Mouse (Mus musculus) hindbrain, embryonic 13.5 days (tissue): ENCODE results near the gene Gadd45b. TPM values are rescaled to one million over a fixed set of nuclear protein-coding genes. Genes with fewer than 3 reads are reported as not detected.
A peak's percentile ranks its signal among the peaks of the same experiment; 100 is the strongest.

Experiments
- ATAC-seq: fragments of 200-750 bp; cut with Nextera tagmentation; 2 replicates; pipeline ENCODE4 v1.8.0; 2017; ENCODE audit warnings: moderate TSS enrichment; ENCODE audit not compliant: low FRiP score
- H3K27ac ChIP-seq: fragments of 300-500 bp; sonication (generic); 2 replicates; pipeline ENCODE4 v1.5.1; 2015; ENCODE audit warnings: inconsistent platforms, mild to moderate bottlenecking, moderate library complexity
- H3K27me3 ChIP-seq: fragments of 300-500 bp; sonication (generic); 2 replicates; pipeline ENCODE4 v1.6.1; 2015; ENCODE audit warnings: mild to moderate bottlenecking, inconsistent platforms
- H3K36me3 ChIP-seq: fragments of 300-500 bp; sonication (generic); 2 replicates; pipeline ENCODE4 v1.6.1; 2015; ENCODE audit warnings: mild to moderate bottlenecking, inconsistent platforms
- H3K4me1 ChIP-seq: fragments of 300-500 bp; sonication (generic); replicated peaks from 2 replicates; pipeline ENCODE4 v1.6.1; 2015; ENCODE audit warnings: inconsistent platforms
- H3K4me2 ChIP-seq: fragments of 300-500 bp; sonication (generic); 2 replicates; pipeline ENCODE4 v1.6.1; 2015; ENCODE audit warnings: inconsistent platforms, mild to moderate bottlenecking, moderate library complexity
- H3K4me3 ChIP-seq: fragments of 300-500 bp; sonication (generic); 2 replicates; pipeline ENCODE4 v1.5.1; 2015; ENCODE audit warnings: mild to moderate bottlenecking, inconsistent platforms
- H3K9ac ChIP-seq: fragments of 300-500 bp; sonication (generic); 2 replicates; pipeline ENCODE4 v1.6.1; 2015; ENCODE audit warnings: mild to moderate bottlenecking, inconsistent platforms
- H3K9me3 ChIP-seq: fragments of 300-500 bp; sonication (generic); 2 replicates; pipeline ENCODE4 v1.6.1; 2016; ENCODE audit warnings: inconsistent platforms
- WGBS: fragments of 180-500 bp; shearing (Covaris S2); methylation state at CpG from one replicate; pipeline ENCODE4 v1.1.7; 2015; 5-methylcytosine and 5-hydroxymethylcytosine counted together
- polyA plus RNA-seq: library from polyadenylated mRNA; unstranded; fragments of >200 nt; fragmentation: Nextera tagmentation; extraction: Ambion mirVana; gene quantifications from 2 replicates; pipeline ENCODE4 v1.2.1, GENCODE M21; 2015

The Gadd45b gene
- polyA plus RNA-seq, 1 experiment from 2014 or later: 8.1 TPM

- no peak overlapping the region for H3K27ac ChIP-seq
- no peak overlapping the region for H3K4me2 ChIP-seq
- peaks cover 33% of the 10 kb centered on the region for H3K4me1 ChIP-seq
- H3K9me3 ChIP-seq: no peaks in the 10 kb centered on the region
- WGBS: 93% methylated on average over 5 of the region's 5 CpGs
- no peak overlapping the region for H3K4me3 ChIP-seq
- H3K9ac ChIP-seq: peak overlapping the region; percentile 19; the same call in 1 of the 2 replicates
- ATAC-seq: no peak
- H3K36me3 ChIP-seq: peaks cover 60% of the 10 kb centered on the region
- no peaks in the 10 kb centered on the region for H3K27me3 ChIP-seq
Measured at GRCm38 (mm10) chr10:80914253-80914656, 15.6 kb upstream of the Gadd45b start.

DNA sequence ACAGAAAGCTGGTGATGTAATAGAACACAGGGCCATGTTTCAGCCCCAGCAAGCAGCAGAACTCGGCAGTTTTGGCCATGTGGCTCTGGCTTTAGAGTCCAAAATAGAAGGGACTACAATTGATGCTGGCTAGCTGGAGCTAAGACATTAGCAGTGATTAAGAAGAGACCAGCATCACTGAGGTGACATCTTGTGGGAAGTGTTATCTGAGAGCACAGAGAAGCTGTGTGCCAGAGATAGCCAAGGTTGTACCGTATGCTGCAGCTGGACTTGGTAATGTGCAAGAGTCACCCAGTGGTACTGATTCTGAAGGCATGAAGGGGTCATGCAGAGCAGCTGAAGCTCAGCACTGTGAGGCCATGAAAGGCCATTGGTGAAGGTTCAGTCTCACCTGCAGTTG lies 14.6 kb upstream of the Gadd45b start:
- H3K27ac ChIP-seq: no peak overlapping the region
- no peak overlapping the region for H3K4me2 ChIP-seq
- H3K36me3 ChIP-seq: peaks cover 50% of the 10 kb centered on the region
- WGBS: 88% methylated on average over 2 of the region's 2 CpGs
- no peaks in the 10 kb centered on the region for H3K9me3 ChIP-seq
- H3K4me3 ChIP-seq: no peak overlapping the region
- H3K4me1 ChIP-seq: peaks cover 33% of the 10 kb centered on the region
- no peaks in the 10 kb centered on the region for H3K27me3 ChIP-seq
- ATAC-seq: no peak
- peak overlapping the region; percentile 9; the same call in 1 of the 2 replicates for H3K9ac ChIP-seq

DNA sequence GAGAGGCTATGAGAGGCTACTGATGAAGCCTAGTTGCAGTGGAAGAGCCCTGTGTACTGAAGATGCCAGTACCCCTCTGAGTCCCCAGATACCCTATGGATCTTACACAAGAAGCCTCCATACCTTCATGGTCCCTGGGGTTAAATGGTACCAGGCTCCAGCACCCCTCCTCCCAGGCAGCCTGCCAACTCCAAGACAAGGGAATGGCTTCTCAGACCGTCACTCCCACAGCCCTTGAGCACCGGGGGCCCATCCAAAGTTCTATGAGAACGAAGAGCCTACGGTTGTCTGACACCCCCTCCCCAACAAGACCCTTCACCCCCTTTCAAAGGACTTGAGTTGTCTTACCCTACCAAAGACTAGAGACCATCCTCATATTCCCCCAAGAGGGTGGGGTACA lies 14.1 kb upstream of the Gadd45b start:
- Histone ChIP-seq H3K4me3 (no peak overlapping the region), H3K4me2 (0 out of 2 replicates have a peak overlapping the region, but pooled peaks have one; percentile 99), H3K27ac (no peak overlapping the region), H3K9ac (peak overlapping the region; percentile 9; the same call in 1 of the 2 replicates), H3K27me3 (no peaks in the 10 kb centered on the region), H3K9me3 (no peaks in the 10 kb centered on the region), H3K4me1 (peaks cover 33% of the 10 kb centered on the region), H3K36me3 (peaks cover 45% of the 10 kb centered on the region)
- no peak for ATAC-seq
- WGBS: 86% methylated on average over 4 of the region's 4 CpGs

DNA sequence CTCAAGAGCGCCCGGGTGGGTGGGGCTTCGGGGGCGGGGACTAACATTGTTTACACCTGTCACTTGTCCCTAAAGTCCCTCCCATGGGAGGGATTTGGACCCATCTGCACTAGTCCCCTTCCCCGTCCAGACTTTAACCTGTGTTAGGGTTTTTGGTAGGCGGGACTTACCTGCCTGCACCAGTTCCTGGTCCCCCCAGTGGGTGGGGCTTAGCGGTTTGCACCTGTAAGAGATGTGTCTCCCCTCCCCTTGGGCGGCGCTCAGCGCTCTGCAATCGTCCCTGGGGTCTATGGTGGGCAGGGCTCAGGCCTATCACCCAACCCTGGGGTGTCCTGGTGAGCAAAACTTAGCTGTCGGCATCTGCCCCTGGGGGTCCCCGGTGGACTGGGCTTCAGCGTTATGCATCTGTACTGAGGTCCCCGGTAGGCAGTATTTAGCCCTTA lies 12.5 kb upstream of the Gadd45b start:
- 1% methylated on average over 15 of the region's 15 CpGs for WGBS
- Histone ChIP-seq H3K4me1 (peaks cover 38% of the 10 kb centered on the region), H3K9me3 (no peaks in the 10 kb centered on the region), H3K27me3 (peaks cover 12% of the 10 kb centered on the region; the same call in 1 of the 2 replicates), H3K36me3 (peaks cover 30% of the 10 kb centered on the region), H3K4me2 (peak overlapping the region; percentile 99), H3K9ac (peak overlapping the region; percentile 94), H3K27ac (peak overlapping the region; percentile 88), H3K4me3 (peak overlapping the region; percentile 94)
- peak; percentile 47 for ATAC-seq

GRCm38 (mm10) chr10:80917779-80918434 lies 12.0 kb upstream of the Gadd45b start, which contains the start of gene Lmnb2:
Lmnb2 (minus strand) TSS chr10:80918245.
- peak within 1 kb of the TSS; percentile 88 for H3K27ac ChIP-seq
- peaks cover 12% of the 10 kb centered on the region; the same call in 1 of the 2 replicates for H3K27me3 ChIP-seq
- under 1% methylated on average over 60 of the region's 61 CpGs for WGBS
- peak; percentile 77 for ATAC-seq
- peaks cover 25% of the 10 kb centered on the region for H3K36me3 ChIP-seq
- H3K4me3 ChIP-seq: peak within 1 kb of the TSS; percentile 94
- no peaks in the 10 kb centered on the region for H3K9me3 ChIP-seq
- peak within 1 kb of the TSS; percentile 94 for H3K9ac ChIP-seq
- peak within 1 kb of the TSS; percentile 99 for H3K4me2 ChIP-seq
- H3K4me1 ChIP-seq: peaks cover 38% of the 10 kb centered on the region

- H3K4me3 ChIP-seq: peak overlapping the region; percentile 20; the same call in 1 of the 2 replicates
- ATAC-seq: no peak
- H3K27ac ChIP-seq: no peak overlapping the region
- H3K4me1 ChIP-seq: peaks cover 12% of the 10 kb centered on the region
- H3K27me3 ChIP-seq: peaks cover 12% of the 10 kb centered on the region; the same call in 1 of the 2 replicates
- peak overlapping the region; percentile 49; the same call in 1 of the 2 replicates for H3K9ac ChIP-seq
- no peaks in the 10 kb centered on the region for H3K36me3 ChIP-seq
- 5% methylated on average over 16 of the region's 16 CpGs for WGBS
- peak overlapping the region; percentile 42 for H3K4me2 ChIP-seq
- H3K9me3 ChIP-seq: no peaks in the 10 kb centered on the region
Measured at GRCm38 (mm10) chr10:80921923-80922322, 8.0 kb upstream of the Gadd45b start.

- 43% methylated on average over 3 of the region's 3 CpGs for WGBS
- Histone ChIP-seq H3K9ac (no peak overlapping the region), H3K36me3 (no peaks in the 10 kb centered on the region), H3K4me3 (no peak overlapping the region), H3K27ac (no peak overlapping the region), H3K9me3 (no peaks in the 10 kb centered on the region), H3K4me1 (peaks cover 18% of the 10 kb centered on the region), H3K4me2 (no peak overlapping the region), H3K27me3 (peaks cover 15% of the 10 kb centered on the region)
- no peak for ATAC-seq
Measured at GRCm38 (mm10) chr10:80925472-80925871, 4.4 kb upstream of the Gadd45b start.

DNA sequence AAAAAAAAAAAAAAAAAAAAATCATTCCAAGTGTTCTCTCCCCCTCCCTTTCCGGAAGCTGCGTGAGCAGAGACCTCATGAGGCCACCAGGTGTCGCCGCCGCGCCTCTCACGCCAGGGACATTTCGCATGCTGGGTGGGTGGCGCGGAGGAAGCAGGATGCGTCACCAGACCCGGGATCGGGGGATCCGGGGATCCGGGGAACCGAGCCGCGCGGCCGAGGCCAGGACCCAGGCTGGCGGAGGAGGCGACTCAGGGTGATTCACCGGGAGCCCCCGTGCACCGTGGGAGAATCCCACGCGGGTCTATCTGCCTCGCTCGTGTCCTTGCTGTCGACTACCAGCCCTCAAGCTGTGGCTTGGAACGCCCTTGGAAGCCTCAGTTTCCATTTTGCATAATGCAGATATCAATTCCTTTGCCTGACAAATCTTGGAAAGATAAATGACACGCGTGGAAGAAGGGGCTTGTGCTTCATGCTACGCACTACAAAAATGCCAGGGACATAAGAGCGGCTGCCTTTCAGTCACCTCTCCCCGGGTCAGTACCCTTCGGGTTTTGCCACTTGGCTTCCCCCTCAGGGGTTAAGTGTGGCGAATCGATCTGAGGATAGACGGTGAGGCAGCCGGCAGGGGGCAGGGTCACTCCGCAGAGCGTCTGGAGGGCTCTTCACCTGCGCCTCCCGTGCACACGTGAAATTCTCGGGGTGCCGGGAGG lies 1.1 kb upstream of the Gadd45b start:
- peak overlapping the region; percentile 82 for H3K4me2 ChIP-seq
- under 1% methylated on average over 42 of the region's 48 CpGs for WGBS
- no peaks in the 10 kb centered on the region for H3K36me3 ChIP-seq
- peaks cover 46% of the 10 kb centered on the region for H3K4me1 ChIP-seq
- H3K4me3 ChIP-seq: peak overlapping the region; percentile 50
- H3K9ac ChIP-seq: peak overlapping the region; percentile 80
- peaks cover 37% of the 10 kb centered on the region for H3K27me3 ChIP-seq
- ATAC-seq: peak; percentile 27
- peak overlapping the region; percentile 74 for H3K27ac ChIP-seq
- H3K9me3 ChIP-seq: no peaks in the 10 kb centered on the region

DNA sequence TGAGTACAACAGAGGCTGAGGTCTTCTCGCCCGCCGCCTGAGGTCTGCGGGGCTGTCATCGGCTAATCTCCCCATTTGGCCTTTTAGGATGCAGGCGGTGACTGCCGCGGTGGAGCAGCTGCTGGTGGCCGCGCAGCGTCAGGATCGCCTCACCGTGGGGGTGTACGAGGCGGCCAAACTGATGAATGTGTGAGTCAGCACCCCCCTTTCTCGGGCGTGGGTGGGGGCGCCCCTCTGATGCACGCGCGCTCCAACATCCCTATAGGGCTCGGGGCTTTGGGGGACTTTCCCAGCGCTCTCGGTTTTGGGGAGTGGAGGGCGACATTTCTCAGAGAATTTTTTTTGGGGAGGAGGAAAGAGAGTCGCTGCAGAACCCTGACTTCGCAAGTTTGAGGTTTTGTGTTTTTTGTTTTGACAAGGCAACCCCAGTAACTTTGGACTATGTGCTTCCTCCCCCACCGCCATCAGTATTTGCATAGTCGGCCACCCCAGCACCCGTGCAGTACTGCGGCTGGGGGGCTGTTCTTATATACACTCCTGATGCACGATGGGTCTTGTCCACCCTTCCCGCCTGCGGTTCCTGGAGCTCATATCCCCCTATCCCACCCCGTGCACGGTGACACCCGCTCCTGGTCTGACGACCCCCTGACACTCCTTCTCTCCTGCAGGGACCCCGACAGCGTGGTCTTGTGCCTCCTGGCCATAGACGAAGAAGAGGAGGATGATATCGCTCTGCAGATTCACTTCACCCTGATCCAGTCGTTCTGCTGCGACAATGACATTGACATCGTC lies 684 bp downstream of the Gadd45b start:
- ATAC-seq: 0 out of 2 replicates have a peak, but pooled peaks have one; percentile 22
- Histone ChIP-seq H3K4me2 (peak overlapping the region; percentile 82), H3K27ac (no peak overlapping the region), H3K36me3 (no peaks in the 10 kb centered on the region), H3K9ac (peak overlapping the region; percentile 74), H3K4me1 (peaks cover 63% of the 10 kb centered on the region), H3K9me3 (no peaks in the 10 kb centered on the region), H3K27me3 (peaks cover 54% of the 10 kb centered on the region), H3K4me3 (peak overlapping the region; percentile 44)
- WGBS: under 1% methylated on average over 45 of the region's 45 CpGs

DNA sequence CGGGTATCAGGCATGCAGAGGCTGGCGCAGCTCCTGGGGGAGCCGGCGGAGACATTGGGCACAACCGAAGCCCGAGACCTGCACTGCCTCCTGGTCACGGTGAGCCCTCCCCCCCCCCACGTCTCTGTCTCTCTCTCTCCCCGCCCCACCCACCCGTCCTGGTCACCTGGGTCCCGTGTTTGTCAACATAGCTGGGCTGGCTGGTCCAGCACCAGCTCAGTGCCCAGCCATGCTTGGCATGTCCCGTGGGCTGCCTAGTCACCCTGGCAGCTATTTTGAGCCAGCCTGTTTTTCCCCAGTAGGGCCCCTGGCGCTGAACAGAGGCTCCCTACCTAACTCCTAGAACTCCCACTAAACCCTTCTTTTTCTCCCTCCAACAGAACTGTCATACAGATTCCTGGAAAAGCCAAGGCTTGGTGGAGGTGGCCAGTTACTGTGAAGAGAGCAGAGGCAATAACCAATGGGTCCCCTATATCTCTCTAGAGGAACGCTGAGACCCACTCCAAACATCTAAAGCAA lies 1.3 kb downstream of the Gadd45b start:
- no peak overlapping the region for H3K27ac ChIP-seq
- H3K27me3 ChIP-seq: peaks cover 61% of the 10 kb centered on the region
- no peak for ATAC-seq
- H3K9me3 ChIP-seq: no peaks in the 10 kb centered on the region
- H3K36me3 ChIP-seq: no peaks in the 10 kb centered on the region
- H3K4me1 ChIP-seq: peaks cover 70% of the 10 kb centered on the region
- H3K9ac ChIP-seq: peak overlapping the region; percentile 74
- H3K4me2 ChIP-seq: peak overlapping the region; percentile 82
- WGBS: 2% methylated on average over 12 of the region's 14 CpGs
- H3K4me3 ChIP-seq: peak overlapping the region; percentile 44

DNA sequence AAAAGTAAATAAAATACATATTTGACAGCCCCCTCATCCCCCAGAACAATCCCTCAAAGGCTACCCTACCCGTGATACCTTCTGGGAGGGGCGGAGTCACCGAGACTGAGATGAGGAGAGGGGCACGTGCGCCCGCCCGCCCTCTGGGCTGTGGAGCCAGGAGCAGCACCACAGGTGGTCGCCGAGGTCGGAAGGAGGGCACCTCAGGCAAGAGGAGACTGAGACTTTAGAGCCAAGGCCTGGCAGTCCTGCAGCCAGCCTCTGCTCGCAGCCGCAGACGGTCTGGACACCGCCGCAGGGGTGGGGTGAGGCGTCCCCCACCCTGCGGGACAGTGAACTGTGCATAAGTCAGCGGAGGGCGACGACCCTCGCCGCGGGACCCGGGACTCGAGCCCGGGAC lies 1.8 kb downstream of the Gadd45b start:
- 2% methylated on average over 26 of the region's 26 CpGs for WGBS

More for the DNA sequence above, 1.8 kb downstream of the Gadd45b start:
- ATAC-seq: no peak
- peak overlapping the region; percentile 44 for H3K4me3 ChIP-seq
- H3K9ac ChIP-seq: peak overlapping the region; percentile 29; the same call in 1 of the 2 replicates
- H3K36me3 ChIP-seq: no peaks in the 10 kb centered on the region
- peaks cover 66% of the 10 kb centered on the region for H3K27me3 ChIP-seq
- H3K9me3 ChIP-seq: no peaks in the 10 kb centered on the region
- peak overlapping the region; percentile 82 for H3K4me2 ChIP-seq
- peaks cover 75% of the 10 kb centered on the region for H3K4me1 ChIP-seq
- H3K27ac ChIP-seq: no peak overlapping the region
